Mouse (Mus musculus) G1E (cell line): ENCODE measurements around the gene Nfam1. TPM values are rescaled to one million over a fixed set of nuclear protein-coding genes. Genes with fewer than 3 reads are reported as not detected.

Experiments used
- ATAC-seq: 2 replicates; pipeline ENCODE4 v1.8.0; 2016; ENCODE audit warnings: mild to moderate bottlenecking; ENCODE audit not compliant: insufficient number of reproducible peaks, poor library complexity, low FRiP score, severe bottlenecking; ENCODE audit errors: extremely low read depth
- DNase-seq: peaks from one replicate; pipeline ENCODE4 v3.0.0; 2012; ENCODE audit warnings: low spot score
- H3K27me3 ChIP-seq: 2 replicates; pipeline ENCODE4 v1.6.1; 2012; ENCODE audit warnings: mild to moderate bottlenecking, low read length, inconsistent platforms; ENCODE audit not compliant: insufficient read depth
- H3K36me3 ChIP-seq: replicated peaks from 2 replicates; pipeline ENCODE3; 2012; ENCODE audit warnings: mild to moderate bottlenecking, inconsistent platforms
- H3K4me1 ChIP-seq: 2 replicates; pipeline ENCODE4 v1.6.1; 2012; ENCODE audit warnings: low read depth, low read length, inconsistent platforms, mixed read lengths; ENCODE audit not compliant: insufficient read depth
- H3K4me3 ChIP-seq: 2 replicates; pipeline ENCODE4 v1.5.1; 2012; ENCODE audit warnings: low read depth, mild to moderate bottlenecking, inconsistent platforms, low read length, moderate library complexity, mixed read lengths
- H3K9me3 ChIP-seq: replicated peaks from 2 replicates; pipeline ENCODE4 v1.6.1; 2012; ENCODE audit warnings: inconsistent platforms
- CTCF ChIP-seq: IDR thresholded peaks from 2 replicates; pipeline ENCODE4 v1.5.1; 2012; ENCODE audit warnings: low read depth, low read length, inconsistent platforms, mixed read lengths
- GATA1 ChIP-seq: IDR thresholded peaks from 2 replicates; pipeline ENCODE4 v1.6.1; 2012; ENCODE audit warnings: borderline replicate concordance, low read length, inconsistent platforms, mixed read lengths
- GATA2 ChIP-seq: IDR thresholded peaks from 2 replicates; pipeline ENCODE4 v1.6.1; 2012; ENCODE audit warnings: low read depth, low read length, inconsistent platforms, borderline replicate concordance
- POLR2AphosphoS5 ChIP-seq: IDR thresholded peaks from 2 replicates; pipeline ENCODE4 v1.6.1; 2012; ENCODE audit warnings: low read depth, low read length, inconsistent platforms; ENCODE audit not compliant: insufficient replicate concordance
- TAL1 ChIP-seq: conservative IDR thresholded peaks from 2 replicates; pipeline ENCODE4 v1.6.1; 2012; ENCODE audit warnings: low read depth, low read length, inconsistent platforms, mixed read lengths
- polyA plus RNA-seq: library from polyadenylated mRNA; stranded (reverse); fragments of >175 nt; gene quantifications from 2 replicates; pipeline ENCODE4 v1.2.3, GENCODE M21; 2012
- total RNA-seq, 2 experiments: library from RNA; stranded (forward) in 1 of 2; stranded (reverse) in 1 of 2; fragments of 200-1000 nt in 1 of 2; fragments of >200 nt in 1 of 2; fragmentation: Nextera tagmentation in 1 of 2; gene quantifications; 2 replicates each; pipeline ENCODE4 v1.2.3; 2014 to 2017

The Nfam1 gene
- total and polyA plus RNA-seq, 3 experiments: 0.03 to 0.60 TPM; not detected in 1

DNA sequence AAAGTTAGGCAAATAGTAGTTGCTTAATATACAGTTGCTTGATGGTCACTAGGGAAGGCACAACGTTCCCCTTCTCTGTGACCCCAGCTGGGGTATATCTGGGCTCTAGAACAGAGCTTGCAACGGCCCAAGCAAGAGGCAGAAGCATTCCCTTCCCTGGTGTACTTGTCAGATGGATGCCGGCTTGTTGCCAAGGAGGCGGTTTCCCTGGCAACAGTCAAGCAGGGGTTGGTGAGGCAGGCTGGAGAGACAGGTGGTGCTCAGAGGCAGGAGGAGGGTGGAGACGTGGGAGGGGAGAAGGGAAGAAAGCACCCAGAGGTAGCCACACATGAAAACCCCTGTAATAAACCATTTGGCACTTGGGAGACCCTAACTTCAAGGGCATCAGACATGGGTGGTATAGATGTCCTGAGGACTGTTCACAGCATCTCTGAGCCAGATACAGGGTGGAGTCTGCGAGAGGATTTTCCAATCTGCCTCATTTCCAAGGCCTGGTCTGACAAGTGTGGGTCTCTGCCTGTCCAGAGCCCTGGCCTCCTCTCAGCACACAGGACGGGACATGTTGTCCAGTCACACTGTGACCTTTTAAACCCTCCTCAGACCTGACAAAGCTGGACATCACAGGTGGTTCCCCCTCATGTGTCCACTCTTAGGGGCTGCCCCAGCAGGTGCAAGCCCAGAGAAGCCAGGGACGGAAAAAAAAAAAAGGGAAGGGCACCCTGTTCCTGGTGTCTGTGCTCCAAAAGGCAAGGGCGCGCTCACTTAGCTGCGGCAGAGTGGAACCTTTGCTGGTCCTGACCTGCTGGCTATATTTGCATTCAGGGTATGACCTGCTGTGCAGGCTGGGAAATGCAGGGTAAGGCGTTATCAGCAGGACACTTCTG lies 30.2 kb downstream of the Nfam1 start:
- H3K36me3 ChIP-seq: no peaks in the 10 kb centered on the region
- H3K4me1 ChIP-seq: no peaks in the 10 kb centered on the region
- DNase-seq (no peak), ATAC-seq (no peak)
- H3K9me3 ChIP-seq: no peaks in the 10 kb centered on the region
- TF ChIP-seq GATA2 (no peak), CTCF (no peak), TAL1 (no peak), POLR2AphosphoS5 (no peak), GATA1 (no peak)
- peaks cover 15% of the 10 kb centered on the region for H3K27me3 ChIP-seq
- no peak overlapping the region for H3K4me3 ChIP-seq

DNA sequence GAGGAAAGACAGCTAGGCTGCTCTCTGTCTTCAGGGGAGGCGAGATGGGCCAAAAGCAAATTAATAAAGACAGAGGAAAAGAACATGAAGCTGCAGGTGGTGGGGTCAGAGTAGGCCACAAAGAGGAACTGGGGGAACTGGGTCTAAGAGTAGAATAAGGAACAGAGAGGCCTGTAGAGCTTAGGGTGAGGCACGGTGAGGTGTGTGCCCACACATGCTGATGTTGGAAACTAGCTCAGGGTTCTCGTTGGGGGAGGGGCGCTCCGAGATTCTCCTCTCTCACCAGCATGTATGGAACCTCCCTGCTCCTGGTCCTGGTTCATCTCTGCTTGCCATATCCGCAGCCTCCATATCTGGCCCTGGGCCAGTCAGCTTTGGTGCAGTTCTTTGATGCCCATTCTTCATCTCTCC lies 34.3 kb downstream of the Nfam1 start:
- DNase-seq (no peak), ATAC-seq (no peak)
- Histone ChIP-seq H3K27me3 (peaks cover 10% of the 10 kb centered on the region; the same call in 1 of the 2 replicates), H3K36me3 (no peaks in the 10 kb centered on the region), H3K4me1 (no peaks in the 10 kb centered on the region), H3K4me3 (no peak overlapping the region), H3K9me3 (no peaks in the 10 kb centered on the region)
- TF ChIP-seq GATA2 (no peak), POLR2AphosphoS5 (no peak)

DNA sequence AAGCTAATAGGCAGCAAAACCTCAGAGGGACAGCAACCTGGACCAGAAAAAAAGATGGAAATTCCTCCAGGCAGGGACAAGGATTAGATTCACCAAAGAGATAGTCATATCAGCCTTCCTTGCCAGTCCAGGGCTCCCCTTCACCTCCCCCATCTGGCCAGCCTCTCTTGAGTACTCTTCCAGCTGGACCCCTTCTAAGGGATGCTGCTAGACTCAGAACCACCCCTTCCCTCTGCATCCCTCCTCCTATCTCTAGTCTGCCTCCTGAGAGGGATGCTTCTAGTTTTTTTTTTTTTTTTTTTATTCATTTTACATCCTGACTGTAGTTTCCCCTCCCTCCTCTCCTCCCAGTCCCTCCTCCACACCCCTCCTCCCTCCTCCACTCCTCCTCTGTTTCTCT lies 36.7 kb downstream of the Nfam1 start:
- no peak for ATAC-seq
- no peaks in the 10 kb centered on the region for H3K4me1 ChIP-seq
- TF ChIP-seq POLR2AphosphoS5: no peak
- no peak overlapping the region for H3K4me3 ChIP-seq
- H3K36me3 ChIP-seq: no peaks in the 10 kb centered on the region
- H3K27me3 ChIP-seq: peaks cover 15% of the 10 kb centered on the region; the same call in 1 of the 2 replicates
- no peak for DNase-seq
- no peaks in the 10 kb centered on the region for H3K9me3 ChIP-seq

DNA sequence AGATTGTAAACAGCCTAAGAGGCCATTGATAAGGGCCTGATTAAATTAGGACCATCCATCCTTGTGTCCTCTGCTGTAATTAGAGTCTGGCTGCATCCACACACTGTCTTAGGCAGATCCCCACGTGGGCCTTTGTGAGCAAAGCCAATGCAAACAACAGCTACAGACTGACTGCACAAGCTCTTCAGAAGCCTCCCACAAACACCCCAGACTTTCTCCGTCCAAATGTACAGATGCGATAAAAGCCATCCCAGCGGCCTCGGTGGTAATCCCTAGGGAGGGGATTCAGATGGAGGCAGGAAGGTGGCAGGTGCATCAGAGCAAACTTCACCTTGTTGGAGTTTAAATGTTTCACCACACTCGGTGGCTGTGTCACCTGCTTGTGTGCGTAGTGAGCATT lies 37.9 kb downstream of the Nfam1 start:
- peaks cover 15% of the 10 kb centered on the region; the same call in 1 of the 2 replicates for H3K27me3 ChIP-seq

DNA sequence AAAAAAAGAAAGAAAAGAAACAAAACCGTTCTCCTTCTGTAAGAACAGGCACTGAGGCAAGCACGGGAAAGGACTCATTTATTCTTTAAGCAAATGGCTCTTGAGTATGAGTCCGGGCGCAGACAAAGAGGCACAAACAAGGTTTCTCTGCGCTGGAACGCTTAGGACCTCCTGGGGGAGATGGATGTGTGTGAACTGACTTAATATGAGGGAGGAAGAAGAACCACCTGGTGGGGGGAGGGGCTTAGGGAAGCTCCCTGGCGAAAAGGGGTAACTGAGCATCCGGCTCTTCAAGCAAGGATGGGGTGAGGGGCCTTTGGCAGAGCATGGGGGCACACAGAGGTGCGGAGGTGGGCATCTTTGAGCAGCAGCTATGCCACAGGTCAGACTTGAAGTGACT lies 40.2 kb downstream of the Nfam1 start:
- Histone ChIP-seq H3K27me3 (peaks cover 16% of the 10 kb centered on the region; the same call in 1 of the 2 replicates), H3K36me3 (no peaks in the 10 kb centered on the region), H3K4me1 (peaks cover 2% of the 10 kb centered on the region; the same call in 1 of the 2 replicates), H3K9me3 (no peaks in the 10 kb centered on the region), H3K4me3 (no peak overlapping the region)
- no peak for ATAC-seq
- DNase-seq: no peak
- TF ChIP-seq CTCF: no peak
- TF ChIP-seq TAL1: no peak
- TF ChIP-seq GATA2: no peak
- no peak for TF ChIP-seq GATA1
- no peak for TF ChIP-seq POLR2AphosphoS5

More for the DNA sequence above, 37.9 kb downstream of the Nfam1 start:
- Histone ChIP-seq H3K4me1 (no peaks in the 10 kb centered on the region), H3K36me3 (no peaks in the 10 kb centered on the region), H3K9me3 (no peaks in the 10 kb centered on the region), H3K4me3 (no peak overlapping the region)
- no peak for DNase-seq
- ATAC-seq: no peak
- TF ChIP-seq CTCF: no peak
- no peak for TF ChIP-seq TAL1
- no peak for TF ChIP-seq GATA2

DNA sequence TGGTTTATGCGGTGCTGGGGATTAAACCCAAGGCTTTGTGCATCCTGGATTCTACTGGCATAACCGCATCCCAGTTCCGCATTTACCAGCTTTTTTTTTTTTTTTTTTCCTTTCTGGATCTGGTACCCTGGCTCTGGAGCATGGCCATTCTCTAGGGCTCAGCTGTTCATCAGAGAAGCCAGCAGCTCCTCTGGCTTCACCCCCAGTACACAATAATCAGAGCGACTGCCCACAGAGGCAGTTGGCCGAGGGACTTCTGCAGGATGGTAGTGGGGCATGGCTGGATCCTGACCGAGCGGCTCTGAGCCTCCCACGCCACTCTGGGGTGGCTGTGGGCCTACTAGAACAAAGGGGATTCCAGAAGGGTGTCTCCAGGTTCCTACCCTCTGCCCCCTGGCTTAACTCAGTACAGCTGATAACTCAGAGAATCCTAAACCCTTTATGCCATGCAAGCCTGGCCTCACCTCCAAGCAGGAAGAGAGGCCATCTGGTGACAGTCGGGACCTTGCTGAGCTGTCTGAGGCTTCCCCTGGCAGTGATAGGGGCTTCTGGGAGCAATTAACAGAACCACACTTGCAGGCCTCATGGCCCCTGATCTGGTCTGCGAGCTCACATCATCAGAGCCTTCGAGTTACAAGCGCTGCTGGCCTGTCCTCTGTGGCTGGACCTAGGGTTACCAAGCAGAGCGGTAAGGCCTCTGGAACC lies 40.9 kb downstream of the Nfam1 start:
- DNase-seq (no peak), ATAC-seq (no peak)
- Histone ChIP-seq H3K4me3 (no peak overlapping the region), H3K4me1 (peaks cover 8% of the 10 kb centered on the region), H3K9me3 (no peaks in the 10 kb centered on the region), H3K27me3 (peaks cover 20% of the 10 kb centered on the region; the same call in 1 of the 2 replicates), H3K36me3 (no peaks in the 10 kb centered on the region)
- no peak for TF ChIP-seq TAL1
- no peak for TF ChIP-seq GATA1
- TF ChIP-seq POLR2AphosphoS5: no peak
- TF ChIP-seq GATA2: no peak
- TF ChIP-seq CTCF: no peak
